Mouse (Mus musculus) brain, embryonic 14.5 days (tissue): ENCODE measurements around the gene Abhd12. TPM values are rescaled to one million over a fixed set of nuclear protein-coding genes. Genes with fewer than 3 reads are reported as not detected.

Experiments
- DNase-seq: peaks from one replicate; pipeline ENCODE4 v3.0.0-alpha.2; 2011; ENCODE audit warnings: low read depth
- CTCF ChIP-seq: fragments of 200-500 bp; IDR thresholded peaks from 2 replicates; pipeline ENCODE4 v1.5.1; 2012; ENCODE audit warnings: inconsistent platforms, mild to moderate bottlenecking, moderate library complexity, borderline replicate concordance; ENCODE audit not compliant: insufficient read depth, insufficient read length; ENCODE audit errors: extremely low read depth
- POLR2A ChIP-seq: fragments of 200-500 bp; IDR thresholded peaks from 2 replicates; pipeline ENCODE4 v1.6.1; 2012; ENCODE audit warnings: mild to moderate bottlenecking, inconsistent platforms, borderline replicate concordance; ENCODE audit not compliant: poor library complexity, insufficient read depth, insufficient read length, severe bottlenecking; ENCODE audit errors: extremely low read depth
- polyA plus RNA-seq: library from polyadenylated mRNA; depleted of rRNA; stranded (reverse); fragments of >200 nt; gene quantifications from 2 replicates; pipeline ENCODE4 v1.2.3, GENCODE M21; 2012

Gene Abhd12
- polyA plus RNA-seq, 1 experiment, result 76.2 TPM

GRCm38 (mm10) chr2:150904936-150905450 lies 452 bp upstream of the Abhd12 start, which contains the start of gene Gins1:
TSS of gene Gins1 (plus strand) at chr2:150905400.
- TF ChIP-seq CTCF, result no peak
- no peak for TF ChIP-seq POLR2A
- DNase-seq, result no peak

GRCm38 (mm10) chr2:150902347-150902746 lies 2.2 kb downstream of the Abhd12 start:
- DNase-seq, result no peak
- TF ChIP-seq POLR2A (no peak), CTCF (no peak)

DNA sequence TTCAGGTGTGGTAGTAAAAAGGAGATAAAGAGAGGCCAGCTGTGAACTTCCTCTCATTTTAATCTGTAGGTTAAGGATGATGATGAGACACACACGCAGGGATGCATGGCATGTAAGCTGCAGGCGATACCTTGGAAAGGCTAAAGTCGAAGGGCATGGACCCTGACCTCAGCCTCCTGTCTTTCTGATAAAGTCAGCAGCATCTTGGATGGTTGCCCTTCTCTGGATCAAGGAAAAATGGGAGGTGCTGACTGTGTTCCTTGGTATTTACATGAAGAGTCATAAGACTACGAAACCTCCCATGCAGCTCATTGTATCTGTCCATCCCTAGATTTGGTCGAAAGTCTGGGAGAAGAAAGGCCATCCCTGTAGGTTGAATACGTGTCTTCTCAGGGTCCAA lies 4.2 kb downstream of the Abhd12 start:
- no peak for TF ChIP-seq POLR2A
- no peak for TF ChIP-seq CTCF
- no peak for DNase-seq

DNA sequence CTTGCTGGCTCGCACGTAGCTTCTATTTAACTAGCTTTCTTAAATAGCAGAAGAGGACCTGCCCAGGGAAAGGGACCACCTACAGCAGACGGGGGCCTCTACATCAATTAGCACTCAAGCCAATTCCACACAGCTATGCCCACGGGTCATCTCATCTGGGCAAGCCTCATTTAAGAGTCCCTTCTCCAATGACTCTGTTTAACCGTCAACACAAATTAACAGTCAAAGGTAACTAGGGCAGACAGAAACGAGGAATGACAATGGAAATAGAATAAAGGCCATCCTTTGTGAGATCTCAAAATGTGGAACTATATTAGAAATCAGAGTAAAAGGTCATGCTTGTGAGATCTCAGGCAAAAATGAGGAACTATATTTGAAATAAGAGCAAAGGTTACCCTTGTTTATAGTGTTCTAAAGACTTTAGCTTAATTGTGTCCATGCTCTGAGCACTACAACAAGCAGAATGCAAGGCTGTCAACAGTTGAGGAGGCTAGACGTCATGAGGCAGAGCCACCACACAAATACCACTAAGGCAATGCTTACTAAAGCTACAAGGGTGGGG lies 8.8 kb downstream of the Abhd12 start:
- DNase-seq, result no peak
- TF ChIP-seq CTCF (no peak), POLR2A (no peak)

GRCm38 (mm10) chr2:150894617-150895267 lies 9.8 kb downstream of the Abhd12 start:
- DNase-seq, result no peak
- no peak for TF ChIP-seq CTCF
- no peak for TF ChIP-seq POLR2A

DNA sequence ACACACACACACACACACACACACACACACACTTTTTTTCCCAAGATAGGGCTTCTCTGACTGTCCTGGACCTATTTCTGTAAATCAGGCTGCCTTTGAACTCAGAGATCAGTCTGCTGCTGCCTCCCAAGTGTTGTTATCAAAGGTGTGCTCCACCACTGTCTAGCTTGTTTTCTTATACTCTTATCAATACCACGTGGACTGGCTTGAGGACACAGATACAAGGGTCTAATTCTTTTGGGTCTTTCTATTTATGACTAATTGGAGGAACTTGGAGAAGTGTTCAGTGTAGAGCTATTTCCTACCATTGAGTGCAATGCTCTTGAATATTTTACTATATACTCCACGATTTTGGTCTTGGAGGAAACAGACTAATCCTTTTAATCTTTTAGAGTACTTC lies 17.2 kb downstream of the Abhd12 start:
- no peak for DNase-seq
- TF ChIP-seq CTCF, result no peak
- no peak for TF ChIP-seq POLR2A

DNA sequence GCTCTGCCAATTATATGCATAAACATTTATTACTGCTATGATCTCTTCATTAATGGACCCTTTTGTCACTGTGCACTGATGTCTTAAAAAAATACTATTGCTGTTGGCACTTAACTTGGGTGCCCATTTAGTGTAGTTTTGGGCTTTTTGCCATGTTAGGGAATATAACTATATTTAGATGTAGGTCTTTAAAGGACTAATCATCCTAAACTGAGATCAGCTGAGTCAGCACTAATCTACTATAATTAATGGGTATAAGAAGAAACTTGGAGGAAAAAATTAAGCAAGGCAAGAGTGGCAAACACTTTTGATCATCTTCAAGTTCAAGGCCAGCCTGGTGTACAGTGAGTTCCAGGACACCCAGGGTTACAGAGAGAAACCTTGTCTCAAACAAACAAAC lies 18.2 kb downstream of the Abhd12 start:
- no peak for DNase-seq
- TF ChIP-seq POLR2A (no peak), CTCF (no peak)

DNA sequence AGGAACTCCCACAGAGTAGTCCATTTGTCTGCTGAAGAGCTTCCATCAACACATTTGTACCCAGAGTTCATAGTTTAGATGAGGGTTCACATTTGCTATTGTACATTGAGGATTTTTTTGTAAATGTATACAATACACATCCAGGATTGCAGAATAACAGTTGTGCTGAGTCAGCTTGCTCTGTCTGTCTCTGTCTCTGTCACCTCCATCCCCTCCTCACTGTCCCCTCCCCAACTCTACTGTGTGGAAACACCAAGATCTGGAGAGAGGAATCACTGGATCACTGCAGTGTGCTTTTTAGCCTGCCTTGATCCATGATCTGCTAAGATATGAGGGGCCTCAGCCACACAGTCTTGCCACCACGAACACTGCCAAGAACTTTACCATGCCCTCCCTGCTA lies 18.7 kb downstream of the Abhd12 start:
- no peak for TF ChIP-seq CTCF
- no peak for TF ChIP-seq POLR2A
- no peak for DNase-seq

DNA sequence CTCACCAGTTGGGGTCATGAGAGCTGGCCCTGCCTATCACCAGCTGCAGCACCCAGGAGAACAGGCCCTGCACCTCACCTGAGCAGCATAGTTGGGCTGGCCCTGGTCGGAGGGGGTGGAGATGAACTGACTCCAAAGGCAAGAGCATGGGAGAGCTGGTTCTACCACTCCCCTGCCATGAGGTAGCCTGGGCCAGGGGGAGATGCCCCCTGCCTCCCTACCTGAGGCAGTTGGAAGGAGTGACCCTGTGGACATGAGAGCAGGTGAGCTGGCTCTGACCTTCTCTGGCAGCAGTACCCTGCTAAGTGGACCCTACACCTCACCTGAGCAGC lies 19.8 kb downstream of the Abhd12 start:
- no peak for DNase-seq

GRCm38 (mm10) chr2:150884075-150884778 lies 20.3 kb downstream of the Abhd12 start:
- TF ChIP-seq CTCF, result no peak
- no peak for TF ChIP-seq POLR2A
- no peak for DNase-seq

More for the DNA sequence above, 19.8 kb downstream of the Abhd12 start:
- TF ChIP-seq POLR2A (no peak), CTCF (no peak)

GRCm38 (mm10) chr2:150877561-150877960 lies 27.0 kb downstream of the Abhd12 start:
- TF ChIP-seq CTCF, result no peak
- TF ChIP-seq POLR2A, result no peak

GRCm38 (mm10) chr2:150875226-150875625 lies 29.3 kb downstream of the Abhd12 start:
- TF ChIP-seq CTCF (no peak), POLR2A (no peak)

More at GRCm38 (mm10) chr2:150877561-150877960, 27.0 kb downstream of the Abhd12 start:
- DNase-seq, result no peak

DNA sequence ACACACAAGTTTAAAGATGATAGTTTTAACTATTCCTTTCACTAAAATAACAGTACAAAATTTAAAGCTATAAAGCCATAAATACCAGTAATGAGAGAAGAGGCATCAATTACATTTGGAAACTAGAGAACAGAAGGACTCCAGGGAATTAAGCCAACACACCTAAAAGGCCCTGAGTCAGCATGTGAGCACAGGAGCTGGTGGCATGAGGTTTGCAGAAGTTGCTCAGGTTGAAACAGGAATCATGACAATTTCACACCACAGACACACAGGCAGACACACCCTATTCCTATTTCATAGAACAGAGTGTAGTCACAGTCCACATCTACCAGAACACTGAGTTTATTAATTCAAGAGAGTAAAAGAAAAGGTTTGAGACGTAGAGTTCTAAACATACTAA lies 30.0 kb downstream of the Abhd12 start:
- no peak for DNase-seq
- TF ChIP-seq POLR2A, result no peak
- no peak for TF ChIP-seq CTCF

More at GRCm38 (mm10) chr2:150875226-150875625, 29.3 kb downstream of the Abhd12 start:
- DNase-seq, result no peak
